Mouse (Mus musculus): Measurements from ENCODE around the gene Ank2. TPM values are rescaled to one million over a fixed set of nuclear protein-coding genes. Genes with fewer than 3 reads are reported as not detected.

Ank2 gene
- polyA plus RNA-seq, 1 experiment, result 32.5 TPM

DNA sequence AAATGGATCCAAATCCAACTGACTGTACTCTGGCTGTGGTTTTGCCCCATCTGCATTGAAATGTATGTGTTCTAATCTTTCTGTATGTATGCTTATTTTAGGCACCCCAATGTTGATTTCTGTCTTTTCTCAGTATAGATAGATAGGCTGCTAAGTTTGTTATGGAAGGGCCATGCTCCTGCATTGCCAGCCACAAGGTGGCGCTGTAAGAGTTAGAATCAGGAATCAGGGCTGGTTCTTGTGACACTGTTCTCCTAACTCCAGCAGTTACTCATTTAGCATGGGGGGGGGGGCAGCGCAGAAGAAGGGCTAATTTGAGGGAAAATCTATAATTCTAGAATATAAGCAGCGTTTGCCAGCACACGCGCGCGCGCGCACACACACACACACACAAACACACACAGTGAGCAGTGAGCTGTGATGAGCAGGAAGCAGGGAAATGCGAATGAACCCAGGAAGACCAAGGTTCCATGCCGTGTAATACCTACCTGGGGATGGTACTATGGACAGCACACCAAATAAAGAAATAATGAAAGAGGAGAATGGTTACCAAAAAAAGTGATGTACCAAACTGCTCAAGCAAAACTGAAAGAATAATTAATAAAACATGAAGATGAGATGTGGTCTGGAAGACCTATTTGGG is 520.3 kb downstream of the Ank2 start:
- no peaks in the 10 kb centered on the region for H3K4me1 ChIP-seq (ENCODE audit: control insufficient read depth, insufficient read depth, insufficient read length, low read length)
- no peak overlapping the region for H3K27ac ChIP-seq (replicated peaks; ENCODE audit: low read depth, low read length)
- H3K4me3 ChIP-seq (ENCODE audit: insufficient read depth, low read depth, low read length), result no peak overlapping the region

- H3K27ac ChIP-seq (replicated peaks; ENCODE audit: low read depth, low read length), result no peak overlapping the region
- no peak overlapping the region for H3K4me3 ChIP-seq (ENCODE audit: insufficient read depth, low read depth, low read length)
Measured at GRCm38 (mm10) chr3:126977399-126977798, 521.8 kb downstream of the Ank2 start.

GRCm38 (mm10) chr3:126976793-126977192 is 522.4 kb downstream of the Ank2 start:
- H3K4me1 ChIP-seq (ENCODE audit: control insufficient read depth, insufficient read depth, insufficient read length, low read length), result no peaks in the 10 kb centered on the region
- H3K27ac ChIP-seq (replicated peaks; ENCODE audit: low read depth, low read length), result no peak overlapping the region
- no peak overlapping the region for H3K4me3 ChIP-seq (ENCODE audit: insufficient read depth, low read depth, low read length)

More at GRCm38 (mm10) chr3:126977399-126977798, 521.8 kb downstream of the Ank2 start:
- no peaks in the 10 kb centered on the region for H3K4me1 ChIP-seq (ENCODE audit: control insufficient read depth, insufficient read depth, insufficient read length, low read length)

GRCm38 (mm10) chr3:126975409-126975808 is 523.7 kb downstream of the Ank2 start:
- no peaks in the 10 kb centered on the region for H3K4me1 ChIP-seq (ENCODE audit: control insufficient read depth, insufficient read depth, insufficient read length, low read length)
- H3K4me3 ChIP-seq (ENCODE audit: insufficient read depth, low read depth, low read length), result no peak overlapping the region

DNA sequence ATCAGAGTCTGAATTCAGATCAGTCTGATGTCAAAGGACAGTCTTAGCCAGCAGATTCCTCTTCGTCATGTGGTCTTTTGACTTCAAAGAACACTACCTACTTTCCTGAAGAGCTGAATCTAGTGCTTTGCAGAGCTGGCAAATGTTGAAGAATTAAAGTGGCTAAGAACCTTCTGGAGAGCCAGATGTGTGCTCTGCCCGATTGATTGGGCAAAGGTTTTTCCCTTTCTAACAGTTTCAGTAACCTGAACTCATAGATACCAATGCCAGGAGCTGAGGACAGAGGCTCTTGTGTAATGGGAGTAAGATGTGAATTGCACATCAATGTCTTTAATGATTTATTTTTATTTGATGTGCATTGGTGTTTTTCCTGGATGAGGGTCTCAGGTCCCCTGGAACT is 525.6 kb downstream of the Ank2 start:
- Histone ChIP-seq H3K4me1 (ENCODE audit: control insufficient read depth, insufficient read depth, insufficient read length, low read length) (no peaks in the 10 kb centered on the region), H3K27ac (replicated peaks; ENCODE audit: low read depth, low read length) (no peak overlapping the region), H3K4me3 (ENCODE audit: insufficient read depth, low read depth, low read length) (no peak overlapping the region)

More at GRCm38 (mm10) chr3:126975409-126975808, 523.7 kb downstream of the Ank2 start:
- no peak overlapping the region for H3K27ac ChIP-seq (replicated peaks; ENCODE audit: low read depth, low read length)

DNA sequence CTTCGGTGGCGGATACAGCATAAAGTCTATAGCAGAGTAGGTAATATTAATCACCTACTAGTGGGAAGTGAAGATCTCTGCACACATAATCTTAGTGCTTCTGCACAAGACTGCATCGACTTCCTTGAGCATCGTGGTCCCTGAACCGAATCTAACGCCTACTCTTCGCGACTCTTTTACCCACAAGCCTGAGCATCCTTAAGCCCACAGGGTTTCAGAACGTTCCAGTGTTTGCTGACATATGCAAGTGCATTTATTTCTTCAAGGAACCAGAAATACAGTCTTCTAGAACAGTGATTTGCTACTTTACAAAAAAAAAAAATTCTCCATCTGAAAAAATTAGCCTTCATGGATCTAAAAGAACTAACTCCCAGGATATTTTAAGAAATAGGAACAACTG is 527.6 kb downstream of the Ank2 start:
- Histone ChIP-seq H3K4me3 (ENCODE audit: insufficient read depth, low read depth, low read length) (no peak overlapping the region), H3K4me1 (ENCODE audit: control insufficient read depth, insufficient read depth, insufficient read length, low read length) (no peaks in the 10 kb centered on the region)

DNA sequence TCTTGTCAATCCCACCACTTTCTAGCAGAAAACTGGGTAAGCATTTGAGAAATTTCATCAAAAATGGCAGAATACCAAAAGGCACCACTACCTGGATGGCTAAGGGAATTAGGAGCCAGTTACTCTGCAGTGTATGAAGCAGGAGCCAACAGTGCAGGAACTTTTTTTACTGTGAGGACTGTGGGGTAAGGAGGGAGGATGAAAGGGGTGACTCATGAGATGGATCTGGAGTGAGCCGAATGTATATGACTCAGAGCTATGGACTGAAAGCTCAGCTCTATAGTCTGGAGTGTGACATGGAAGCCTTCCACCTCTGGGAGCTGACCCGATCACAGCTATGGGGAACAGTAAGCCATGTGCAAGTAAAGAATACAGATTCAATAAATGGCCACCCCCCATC is 530.4 kb downstream of the Ank2 start:
- no peak overlapping the region for H3K27ac ChIP-seq (replicated peaks; ENCODE audit: low read depth, low read length)
- no peaks in the 10 kb centered on the region for H3K4me1 ChIP-seq (ENCODE audit: control insufficient read depth, insufficient read depth, insufficient read length, low read length)
- H3K4me3 ChIP-seq (ENCODE audit: insufficient read depth, low read depth, low read length), result no peak overlapping the region

More for the DNA sequence above, 527.6 kb downstream of the Ank2 start:
- H3K27ac ChIP-seq (replicated peaks; ENCODE audit: low read depth, low read length), result no peak overlapping the region

GRCm38 (mm10) chr3:126965767-126966166 is 533.4 kb downstream of the Ank2 start:
- Histone ChIP-seq H3K27ac (replicated peaks; ENCODE audit: low read depth, low read length) (no peak overlapping the region), H3K4me1 (ENCODE audit: control insufficient read depth, insufficient read depth, insufficient read length, low read length) (no peaks in the 10 kb centered on the region), H3K4me3 (ENCODE audit: insufficient read depth, low read depth, low read length) (no peak overlapping the region)

GRCm38 (mm10) chr3:126962326-126962725 is 536.8 kb downstream of the Ank2 start:
- Histone ChIP-seq H3K4me1 (ENCODE audit: control insufficient read depth, insufficient read depth, insufficient read length, low read length) (no peaks in the 10 kb centered on the region), H3K27ac (replicated peaks; ENCODE audit: low read depth, low read length) (no peak overlapping the region), H3K4me3 (ENCODE audit: insufficient read depth, low read depth, low read length) (no peak overlapping the region)

- no peak overlapping the region for H3K27ac ChIP-seq (replicated peaks; ENCODE audit: low read depth, low read length)
- H3K4me1 ChIP-seq (ENCODE audit: control insufficient read depth, insufficient read depth, insufficient read length, low read length), result no peaks in the 10 kb centered on the region
- H3K4me3 ChIP-seq (ENCODE audit: insufficient read depth, low read depth, low read length), result no peak overlapping the region
Measured at GRCm38 (mm10) chr3:126952698-126953097, 546.5 kb downstream of the Ank2 start.

GRCm38 (mm10) chr3:126946591-126946990 is 552.6 kb downstream of the Ank2 start:
- Histone ChIP-seq H3K4me1 (ENCODE audit: control insufficient read depth, insufficient read depth, insufficient read length, low read length) (no peaks in the 10 kb centered on the region), H3K27ac (replicated peaks; ENCODE audit: low read depth, low read length) (no peak overlapping the region), H3K4me3 (ENCODE audit: insufficient read depth, low read depth, low read length) (no peak overlapping the region)

- Histone ChIP-seq H3K27ac (replicated peaks; ENCODE audit: low read depth, low read length) (no peak overlapping the region; the same call in 1 of the 2 replicates), H3K4me1 (ENCODE audit: control insufficient read depth, insufficient read depth, insufficient read length, low read length) (no peaks in the 10 kb centered on the region), H3K4me3 (ENCODE audit: insufficient read depth, low read depth, low read length) (no peak overlapping the region)
Measured at GRCm38 (mm10) chr3:126944838-126945237, 554.3 kb downstream of the Ank2 start.

GRCm38 (mm10) chr3:126944081-126944480 is 555.1 kb downstream of the Ank2 start:
- H3K4me1 ChIP-seq (ENCODE audit: control insufficient read depth, insufficient read depth, insufficient read length, low read length), result no peaks in the 10 kb centered on the region
- no peak overlapping the region for H3K4me3 ChIP-seq (ENCODE audit: insufficient read depth, low read depth, low read length)
- no peak overlapping the region for H3K27ac ChIP-seq (replicated peaks; ENCODE audit: low read depth, low read length)

DNA sequence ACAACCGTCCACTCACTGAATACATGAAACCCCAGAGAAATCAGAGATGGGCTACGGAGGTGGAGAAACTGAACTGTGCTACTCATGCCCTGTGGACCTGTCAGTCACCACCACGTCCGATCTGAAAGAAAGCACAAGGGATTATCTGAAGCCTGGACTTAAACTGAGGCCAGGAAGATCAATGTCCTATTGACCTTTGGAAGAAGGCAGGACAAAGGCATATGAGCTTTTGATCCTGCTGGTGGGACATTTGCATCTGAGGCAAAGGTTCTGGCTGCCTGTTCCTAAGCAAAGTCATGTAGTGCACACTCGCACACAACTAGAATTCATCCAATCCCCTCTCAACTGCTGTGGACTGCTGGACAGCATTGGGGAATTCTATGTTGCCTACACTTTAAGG is 558.7 kb downstream of the Ank2 start:
- no peaks in the 10 kb centered on the region for H3K4me1 ChIP-seq (ENCODE audit: control insufficient read depth, insufficient read depth, insufficient read length, low read length)

GRCm38 (mm10) chr3:126931884-126932506 is 567.2 kb downstream of the Ank2 start:
- H3K27ac ChIP-seq (replicated peaks; ENCODE audit: low read depth, low read length), result no peak overlapping the region
- no peaks in the 10 kb centered on the region for H3K4me1 ChIP-seq (ENCODE audit: control insufficient read depth, insufficient read depth, insufficient read length, low read length)
- no peak overlapping the region for H3K4me3 ChIP-seq (ENCODE audit: insufficient read depth, low read depth, low read length)

More for the DNA sequence above, 558.7 kb downstream of the Ank2 start:
- Histone ChIP-seq H3K4me3 (ENCODE audit: insufficient read depth, low read depth, low read length) (no peak overlapping the region), H3K27ac (replicated peaks; ENCODE audit: low read depth, low read length) (no peak overlapping the region)
